Mouse (Mus musculus) liver, embryonic 18 days (tissue): Measurements from ENCODE around the gene Sez6l. TPM values are rescaled to one million over a fixed set of nuclear protein-coding genes. Genes with fewer than 3 reads are reported as not detected.

ENCODE experiments used
- polyA plus RNA-seq: library from polyadenylated mRNA; depleted of rRNA; stranded (reverse); fragments of >200 nt; gene quantifications from 2 replicates; pipeline ENCODE4 v1.2.3, GENCODE M21; 2012; rRNA removed

Sez6l gene
- 0.01 TPM in 2 replicates for polyA plus RNA-seq

GRCm38 (mm10) chr5:112576993-112577670 lies at the start of gene Sez6l:
Gene Sez6l (minus strand): TSS chr5:112577185.

DNA sequence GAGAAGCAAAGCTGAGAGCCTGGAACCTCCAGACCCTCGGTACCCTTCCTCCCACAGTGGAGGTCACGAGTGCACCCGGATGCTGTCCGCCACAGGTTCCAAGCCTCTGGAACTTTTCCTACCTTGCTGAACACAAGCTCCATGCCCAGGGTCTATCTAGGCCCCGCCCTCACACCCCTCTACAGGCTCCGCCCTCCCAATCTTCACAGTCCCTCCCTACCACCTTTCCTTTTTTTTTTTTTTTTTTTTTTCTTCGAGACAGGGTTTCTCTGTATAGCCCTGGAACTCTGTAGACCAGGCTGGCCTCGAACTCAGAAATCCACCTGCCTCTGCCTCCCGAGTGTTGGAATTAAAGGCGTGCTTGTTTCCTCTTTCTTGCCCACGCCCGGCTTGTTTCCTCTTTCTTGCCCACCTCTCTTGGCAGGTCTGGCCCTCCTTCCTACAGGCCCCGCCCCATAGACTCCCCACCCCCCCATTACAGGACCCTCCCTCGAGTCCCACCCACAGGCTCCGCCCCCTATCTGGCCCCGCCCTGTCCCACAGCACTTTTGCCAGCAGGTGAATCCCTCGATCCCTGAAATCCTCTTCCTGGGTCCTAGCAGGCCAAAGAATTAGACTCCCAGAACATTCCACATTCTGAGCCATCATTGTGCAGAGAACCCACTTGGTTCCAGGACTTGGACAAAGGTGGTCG lies 128.1 kb downstream of the Sez6l start, which contains the start of gene Gm6588:
TSS of gene Gm6588 (plus strand) at position 680 of the 694 bp plus-strand sequence.

GRCm38 (mm10) chr5:112394779-112395443 lies 182.1 kb downstream of the Sez6l start, which contains the start of gene Asphd2:
Gene Asphd2 (minus strand): TSS chr5:112394866.

Other genes starting within 250 kb of the Sez6l start
- gene Srrd, start 234.1 kb downstream of the Sez6l start, polyA plus RNA-seq: 14.0 and 14.5 TPM in 2 replicates
- gene Hps4, start 234.1 kb downstream of the Sez6l start, polyA plus RNA-seq: 13.1 TPM in 2 replicates
- 0.06 and 0.09 TPM in 2 replicates for gene Gm6583, start 221.2 kb downstream of the Sez6l start, polyA plus RNA-seq
- 0.07 TPM in 2 replicates for gene Asphd2, start 182.3 kb downstream of the Sez6l start, polyA plus RNA-seq
- not detected in 2 replicates for gene Gm6588, start 127.8 kb downstream of the Sez6l start, polyA plus RNA-seq